Comparison of ENCODE assay signal across 10 mouse cellular contexts in genomic region chr17:45630992-45631391, GRCm38 (mm10). TPM values are rescaled to one million over a fixed set of nuclear protein-coding genes. Genes with fewer than 3 reads are reported as not detected.
A peak's percentile ranks its signal among the peaks of the same experiment; 100 is the strongest.
DNase-seq lines count a peak whose midpoint lies in the region; ATAC-seq and TF ChIP-seq lines count a peak whose summit lies in the region.
"Had no signal": no experiment of that assay in that cellular context is flagged by ENCODE, and none has a peak within 500 bp of the region (broad histone marks: within the 10 kb centered on the region; RNA-seq: fewer than 3 reads in every experiment).

No protein-coding gene starts in this region.

- no peak overlapping the region for H3K4me3 ChIP-seq in kidney, embryonic 15.5 days (replicated peaks)
- 0 out of 2 replicates have a peak overlapping the region, but pooled peaks have one; percentile 44 for H3K4me3 ChIP-seq in embryonic facial prominence, embryonic 15.5 days (replicated peaks)
- H3K4me3 ChIP-seq in hindbrain, embryonic 15.5 days: peak overlapping the region; percentile 45; the same call in 1 of the 2 replicates
- peak overlapping the region; percentile 40 for H3K4me3 ChIP-seq in midbrain, postnatal 0 days (ENCODE audit: low read depth, low read length)

- no peak overlapping the region for H3K27ac ChIP-seq in kidney, embryonic 15.5 days
- H3K27ac ChIP-seq in embryonic facial prominence, embryonic 15.5 days (replicated peaks): no peak overlapping the region
- peak overlapping the region; percentile 73 for H3K27ac ChIP-seq in hindbrain, embryonic 15.5 days (replicated peaks)
- H3K27ac ChIP-seq in midbrain, postnatal 0 days (ENCODE audit: low read depth, low read length): 0 out of 2 replicates have a peak overlapping the region, but pooled peaks have one; percentile 81

- TF ChIP-seq CTCF in midbrain, postnatal 0 days (IDR thresholded peaks at IDR 0.05): no peak

- no peaks in the 10 kb centered on the region for H3K27me3 ChIP-seq in kidney, embryonic 15.5 days
- no peaks in the 10 kb centered on the region for H3K27me3 ChIP-seq in embryonic facial prominence, embryonic 15.5 days
- H3K27me3 ChIP-seq in hindbrain, embryonic 15.5 days: no peaks in the 10 kb centered on the region
- peaks cover 3% of the 10 kb centered on the region; the same call in 1 of the 2 replicates for H3K27me3 ChIP-seq in midbrain, postnatal 0 days (ENCODE audit: insufficient read depth, low read length)

- H3K4me2 ChIP-seq in kidney, embryonic 15.5 days: peak overlapping the region; percentile 86
- H3K4me2 ChIP-seq in embryonic facial prominence, embryonic 15.5 days (replicated peaks): peak overlapping the region; percentile 67; the same call in 1 of the 2 replicates
- peak overlapping the region; percentile 70 for H3K4me2 ChIP-seq in hindbrain, embryonic 15.5 days
- peak overlapping the region; percentile 63 for H3K4me2 ChIP-seq in midbrain, postnatal 0 days (ENCODE audit: low read depth, low read length, poor library complexity, severe bottlenecking)

- no peak for DNase-seq in kidney, postnatal 14 days
- no peak for DNase-seq in midbrain, postnatal 0 days (ENCODE audit: low spot score)
- no peak for DNase-seq in gastrocnemius, postnatal 36 days
- DNase-seq in c-Kit-positive CD71-positive TER-119-positive erythroid progenitor cells, embryonic 14.5 days (ENCODE audit: low spot score): no peak
- DNase-seq in lung, postnatal 14 days: no peak
- DNase-seq: lung, adult 2 months had no signal

- H3K9me3 ChIP-seq in kidney, embryonic 15.5 days (replicated peaks): no peaks in the 10 kb centered on the region
- H3K9me3 ChIP-seq in embryonic facial prominence, embryonic 15.5 days (replicated peaks): no peaks in the 10 kb centered on the region
- no peaks in the 10 kb centered on the region for H3K9me3 ChIP-seq in hindbrain, embryonic 15.5 days
- no peaks in the 10 kb centered on the region for H3K9me3 ChIP-seq in midbrain, postnatal 0 days (ENCODE audit: low read length)

- no peaks in the 10 kb centered on the region for H3K36me3 ChIP-seq in kidney, embryonic 15.5 days
- H3K36me3 ChIP-seq in embryonic facial prominence, embryonic 15.5 days: no peaks in the 10 kb centered on the region
- H3K36me3 ChIP-seq in hindbrain, embryonic 15.5 days: no peaks in the 10 kb centered on the region
- H3K36me3 ChIP-seq in midbrain, postnatal 0 days (ENCODE audit: insufficient read depth, low read length): no peaks in the 10 kb centered on the region

- ATAC-seq in kidney, embryonic 15.5 days (replicated peaks; ENCODE audit: low FRiP score): no peak; the same call in 1 of the 2 replicates
- ATAC-seq in embryonic facial prominence, embryonic 15.5 days (ENCODE audit: insufficient number of reproducible peaks, low FRiP score, low TSS enrichment, low read depth): no peak
- ATAC-seq in hindbrain, embryonic 15.5 days (ENCODE audit: low FRiP score, low read depth): no peak
- ATAC-seq in midbrain, postnatal 0 days (ENCODE audit: low FRiP score): peak; percentile 5; the same call in 1 of the 2 replicates

- peaks cover 31% of the 10 kb centered on the region for H3K4me1 ChIP-seq in kidney, embryonic 15.5 days
- peaks cover 21% of the 10 kb centered on the region for H3K4me1 ChIP-seq in embryonic facial prominence, embryonic 15.5 days
- H3K4me1 ChIP-seq in hindbrain, embryonic 15.5 days (replicated peaks): peaks cover 19% of the 10 kb centered on the region
- H3K4me1 ChIP-seq in midbrain, postnatal 0 days (ENCODE audit: insufficient read depth, low read length): peaks cover 5% of the 10 kb centered on the region; the same call in 1 of the 2 replicates

- intact Hi-C loops in gastrocnemius, postnatal 36 days (cut with DNase I): no loop called here

- no peak overlapping the region for H3K9ac ChIP-seq in kidney, embryonic 15.5 days
- H3K9ac ChIP-seq in embryonic facial prominence, embryonic 15.5 days: no peak overlapping the region
- H3K9ac ChIP-seq in hindbrain, embryonic 15.5 days: peak overlapping the region; percentile 61
- H3K9ac ChIP-seq in midbrain, postnatal 0 days (replicated peaks; ENCODE audit: low read length, poor library complexity, severe bottlenecking): 0 out of 2 replicates have a peak overlapping the region, but pooled peaks have one; percentile 59

- 57% methylated on average over 3 of the region's 3 CpGs for WGBS in kidney, embryonic 15.5 days
- WGBS in embryonic facial prominence, embryonic 15.5 days: 49% methylated on average over 3 of the region's 3 CpGs
- WGBS in hindbrain, embryonic 15.5 days: 55% methylated on average over 3 of the region's 3 CpGs
- WGBS in midbrain, postnatal 0 days: 66% methylated on average over 3 of the region's 3 CpGs

RNA-seq across cellular contexts. Expression of gene Capn11, which starts 28.1 kb away (rescaled TPM):
- polyA plus RNA-seq in kidney, embryonic 15.5 days (2015; fragmentation: Nextera tagmentation; extraction: Ambion mirVana): 0.57 and 0.87 TPM in 2 replicates
- polyA plus RNA-seq in embryonic facial prominence, embryonic 15.5 days (2015; fragmentation: Nextera tagmentation; extraction: Ambion mirVana): 0.71 and 0.77 TPM in 2 replicates
- 0.58 and 1.00 TPM in 2 replicates for polyA plus RNA-seq in hindbrain, embryonic 15.5 days (2015; fragmentation: Nextera tagmentation; extraction: Ambion mirVana)
- 1.2 and 1.4 TPM in 2 replicates for total RNA-seq in midbrain, postnatal 0 days (2014; rRNA removed)
- 0.19 and 1.4 TPM in 2 replicates for polyA plus RNA-seq in midbrain, postnatal 0 days (2015; fragmentation: Nextera tagmentation; extraction: Ambion mirVana)
- total RNA-seq in gastrocnemius, postnatal 36 days (2021): under 1 TPM; 0.10 to 0.27 TPM
- polyA plus RNA-seq: lung, adult 2 months had no signal

RNA-seq across cellular contexts. Expression of gene Mymx, which starts 29.1 kb away (rescaled TPM):
- 5.7 and 6.3 TPM in 2 replicates for polyA plus RNA-seq in kidney, embryonic 15.5 days (2015; fragmentation: Nextera tagmentation; extraction: Ambion mirVana)
- 29.9 and 41.1 TPM in 2 replicates for polyA plus RNA-seq in embryonic facial prominence, embryonic 15.5 days (2015; fragmentation: Nextera tagmentation; extraction: Ambion mirVana)
- polyA plus RNA-seq in hindbrain, embryonic 15.5 days (2015; fragmentation: Nextera tagmentation; extraction: Ambion mirVana): not detected in 2 replicates
- total RNA-seq in midbrain, postnatal 0 days (2014; rRNA removed): not detected in 2 replicates
- polyA plus RNA-seq in midbrain, postnatal 0 days (2015; fragmentation: Nextera tagmentation; extraction: Ambion mirVana): not detected in 2 replicates
- 1 to 10 TPM in 1 of 2 experiments, under 1 TPM in 1; 0.33 to 1.2 TPM for total RNA-seq in gastrocnemius, postnatal 36 days (2021)
- total RNA-seq: layer of hippocampus, postnatal 10 days had no signal
- polyA plus RNA-seq: lung, adult 2 months had no signal

RNA-seq across cellular contexts. Expression of gene Slc29a1, which starts 31.6 kb away (rescaled TPM):
- 100 and 102 TPM in 2 replicates for polyA plus RNA-seq in kidney, embryonic 15.5 days (2015; fragmentation: Nextera tagmentation; extraction: Ambion mirVana)
- 92.7 and 99.7 TPM in 2 replicates for polyA plus RNA-seq in embryonic facial prominence, embryonic 15.5 days (2015; fragmentation: Nextera tagmentation; extraction: Ambion mirVana)
- 43.7 and 46.4 TPM in 2 replicates for polyA plus RNA-seq in hindbrain, embryonic 15.5 days (2015; fragmentation: Nextera tagmentation; extraction: Ambion mirVana)
- 45.3 and 82.1 TPM in 2 replicates for total RNA-seq in midbrain, postnatal 0 days (2014; rRNA removed)
- polyA plus RNA-seq in midbrain, postnatal 0 days (2015; fragmentation: Nextera tagmentation; extraction: Ambion mirVana): 38.4 TPM in 2 replicates
- total RNA-seq in gastrocnemius, postnatal 36 days (2021): 10 to 100 TPM; 30.3 to 35.8 TPM

RNA-seq across cellular contexts. Expression of gene Mrpl14, which starts 55.1 kb away (rescaled TPM):
- 144 and 152 TPM in 2 replicates for polyA plus RNA-seq in kidney, embryonic 15.5 days (2015; fragmentation: Nextera tagmentation; extraction: Ambion mirVana)
- polyA plus RNA-seq in embryonic facial prominence, embryonic 15.5 days (2015; fragmentation: Nextera tagmentation; extraction: Ambion mirVana): 157 and 165 TPM in 2 replicates
- 120 and 129 TPM in 2 replicates for polyA plus RNA-seq in hindbrain, embryonic 15.5 days (2015; fragmentation: Nextera tagmentation; extraction: Ambion mirVana)
- 41.9 and 42.8 TPM in 2 replicates for total RNA-seq in midbrain, postnatal 0 days (2014; rRNA removed)
- 113 and 114 TPM in 2 replicates for polyA plus RNA-seq in midbrain, postnatal 0 days (2015; fragmentation: Nextera tagmentation; extraction: Ambion mirVana)
- 100 to 1,000 TPM; 103 to 107 TPM for total RNA-seq in gastrocnemius, postnatal 36 days (2021)

RNA-seq across cellular contexts. Expression of gene Tmem63b, which starts 55.7 kb away (rescaled TPM):
- polyA plus RNA-seq in kidney, embryonic 15.5 days (2015; fragmentation: Nextera tagmentation; extraction: Ambion mirVana): 35.3 and 39.4 TPM in 2 replicates
- 45.8 and 52.4 TPM in 2 replicates for polyA plus RNA-seq in embryonic facial prominence, embryonic 15.5 days (2015; fragmentation: Nextera tagmentation; extraction: Ambion mirVana)
- polyA plus RNA-seq in hindbrain, embryonic 15.5 days (2015; fragmentation: Nextera tagmentation; extraction: Ambion mirVana): 149 and 155 TPM in 2 replicates
- 213 and 264 TPM in 2 replicates for total RNA-seq in midbrain, postnatal 0 days (2014; rRNA removed)
- polyA plus RNA-seq in midbrain, postnatal 0 days (2015; fragmentation: Nextera tagmentation; extraction: Ambion mirVana): 149 and 153 TPM in 2 replicates
- total RNA-seq in gastrocnemius, postnatal 36 days (2021): 10 to 100 TPM; 67.8 to 70.0 TPM

Comparison
In these comparisons a context has a peak if more than half of its experiments do, and no peak if none do; other contexts are left out.
1. H3K27ac ChIP-seq: peak in hindbrain, embryonic 15.5 days (single experiment) and midbrain, postnatal 0 days (single experiment); none in kidney, embryonic 15.5 days (single experiment) and embryonic facial prominence, embryonic 15.5 days (single experiment).
2. H3K9ac ChIP-seq: peak in hindbrain, embryonic 15.5 days (single experiment) and midbrain, postnatal 0 days (single experiment); none in kidney, embryonic 15.5 days (single experiment) and embryonic facial prominence, embryonic 15.5 days (single experiment).
3. Peak in every context shown above with its lines, with median percentiles within 50 percentile points of each other: H3K4me2 ChIP-seq.